In the genomic region with DNA sequence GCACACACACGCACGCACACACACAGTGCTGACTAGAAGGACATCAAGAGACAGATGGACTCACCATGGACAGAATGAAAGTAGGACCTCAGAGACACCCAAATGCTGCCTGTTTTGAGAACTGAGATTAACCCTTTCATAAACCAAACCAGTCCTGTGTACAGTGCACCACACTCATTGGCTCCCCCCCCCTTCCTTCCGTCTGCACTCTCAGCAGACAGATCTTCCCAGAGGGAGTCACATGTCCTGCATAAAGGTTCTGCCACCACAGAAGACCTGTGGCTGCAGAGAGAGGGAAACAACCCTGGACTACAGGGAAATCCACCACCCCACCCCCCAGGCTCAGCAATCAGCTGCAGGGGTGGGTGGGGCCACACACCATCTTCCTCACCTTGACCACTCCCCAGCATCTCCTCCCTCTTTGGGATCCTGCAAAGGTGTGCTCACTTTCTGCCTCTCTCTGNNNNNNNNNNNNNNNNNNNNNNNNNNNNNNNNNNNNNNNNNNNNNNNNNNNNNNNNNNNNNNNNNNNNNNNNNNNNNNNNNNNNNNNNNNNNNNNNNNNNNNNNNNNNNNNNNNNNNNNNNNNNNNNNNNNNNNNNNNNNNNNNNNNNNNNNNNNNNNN, we compare ENCODE assay signal across 12 mouse cellular contexts. TPM values are rescaled to one million over a fixed set of nuclear protein-coding genes. Genes with fewer than 3 reads are reported as not detected.
DNase-seq lines count a peak whose midpoint lies in the region; ATAC-seq and TF ChIP-seq lines count a peak whose summit lies in the region.
"Had no signal": no experiment of that assay in that cellular context is flagged by ENCODE, and none has a peak within 500 bp of the region (broad histone marks: within the 10 kb centered on the region; RNA-seq: fewer than 3 reads in every experiment).

No protein-coding gene starts in this region.

- peaks cover 73% of the 10 kb centered on the region for H3K79me2 ChIP-seq in CH12.LX (replicated peaks; ENCODE audit: control insufficient read depth, extremely low read depth, insufficient read depth, poor library complexity, severe bottlenecking)

- intact Hi-C loops in left cerebral cortex, adult 2 months (cut with DNase I), result no loop called here
- intact Hi-C loops in left cerebral cortex, postnatal 36 days (cut with DNase I), result loop anchor here (5.0 kb wide), 1 partner anchor 38 kb away; no protein-coding TSS in a partner anchor

- no peak for DNase-seq in CH12.LX (ENCODE audit: extremely low read depth)
- no peak for DNase-seq in left cerebral cortex, adult 2 months (ENCODE audit: extremely low spot score in 1 of 2, low spot score in 2 of 2)
- no peak for DNase-seq in left cerebral cortex, postnatal 36 days (ENCODE audit: low spot score in 2 of 2)
- no peak for DNase-seq in embryo, embryonic 9.5 days (ENCODE audit: extremely low spot score)
- DNase-seq: adrenal gland, adult 8-10 months; cerebellum, adult 18-20 months had no signal

- no peak for TF ChIP-seq RAD21 in CH12.LX (IDR thresholded peaks at IDR 0.05; ENCODE audit: low read depth, low read length)

- peak; percentile 45; the same call in 1 of the 2 replicates for TF ChIP-seq EP300 in CH12.LX (IDR thresholded peaks at IDR 0.05; ENCODE audit: low read length)

- H3K9me3 ChIP-seq in hindbrain, embryonic 12.5 days (replicated peaks), result no peaks in the 10 kb centered on the region
- H3K9me3 ChIP-seq in hindbrain, embryonic 16.5 days (ENCODE audit: control insufficient read depth, low read length), result no peaks in the 10 kb centered on the region
- no peaks in the 10 kb centered on the region for H3K9me3 ChIP-seq in CH12.LX (replicated peaks; ENCODE audit: low read length)
- H3K9me3 ChIP-seq in limb, embryonic 13.5 days, result no peaks in the 10 kb centered on the region

- WGBS in hindbrain, embryonic 12.5 days, result 80% methylated on average over 3 of the region's 3 CpGs
- 82% methylated on average over 3 of the region's 3 CpGs for WGBS in hindbrain, embryonic 16.5 days
- 84% methylated on average over 3 of the region's 3 CpGs for WGBS in limb, embryonic 13.5 days

- H3K4me2 ChIP-seq in hindbrain, embryonic 12.5 days (replicated peaks), result 0 out of 2 replicates have a peak overlapping the region, but pooled peaks have one; percentile 15
- no peak overlapping the region for H3K4me2 ChIP-seq in hindbrain, embryonic 16.5 days (ENCODE audit: low read length)
- peak overlapping the region; percentile 73 for H3K4me2 ChIP-seq in CH12.LX (ENCODE audit: insufficient read depth, low read depth, poor library complexity, severe bottlenecking)
- H3K4me2 ChIP-seq in limb, embryonic 13.5 days (replicated peaks), result peak overlapping the region; percentile 64

- H3K36me3 ChIP-seq in hindbrain, embryonic 12.5 days, result no peaks in the 10 kb centered on the region
- no peaks in the 10 kb centered on the region for H3K36me3 ChIP-seq in hindbrain, embryonic 16.5 days (ENCODE audit: control insufficient read depth, insufficient read depth, low read length)
- peaks cover 0 to 20% of the 10 kb centered on the region in 2 experiments for H3K36me3 ChIP-seq in CH12.LX (replicated peaks in 1 of 2; ENCODE audit: control insufficient read depth in 1 of 2, insufficient read depth in 1 of 2, low read length in 1 of 2)
- H3K36me3 ChIP-seq in limb, embryonic 13.5 days, result peaks cover 32% of the 10 kb centered on the region
- H3K36me3 ChIP-seq: G1E had no signal

- no peak for ATAC-seq in hindbrain, embryonic 12.5 days (ENCODE audit: low FRiP score)
- ATAC-seq in hindbrain, embryonic 16.5 days, result no peak
- ATAC-seq in limb, embryonic 13.5 days (ENCODE audit: low FRiP score, low read depth), result no peak
- ATAC-seq: inflammation-experienced regulatory T-cells, adult 6 months had no signal

- TF ChIP-seq POLR2A in CH12.LX (IDR thresholded peaks at IDR 0.05; ENCODE audit: low read depth, low read length), result peak; percentile 44; the same call in 1 of the 2 replicates

- TF ChIP-seq CTCF in CH12.LX (conservative IDR thresholded peaks at IDR 0.05 in 1 of 2, IDR thresholded peaks at IDR 0.05 in 1 of 2; ENCODE audit: low read depth in 2 of 2, low read length in 2 of 2), result no peak
- TF ChIP-seq CTCF in left cerebral cortex, adult 2 months (IDR thresholded peaks at IDR 0.05), result no peak

- in situ Hi-C loops in CH12.LX (cut with MboI; ENCODE audit: low pct_ligation_motif_present, low pct_unique_long_range_greater_than_20kb, low sequenced_read_pairs), result no loop called here

- no peak overlapping the region for H3K4me3 ChIP-seq in hindbrain, embryonic 12.5 days
- H3K4me3 ChIP-seq in hindbrain, embryonic 16.5 days (ENCODE audit: low read length), result no peak overlapping the region
- peak overlapping the region in 1 of 3 experiments; percentile 36 for H3K4me3 ChIP-seq in CH12.LX (replicated peaks in 1 of 3; ENCODE audit: low read depth in 2 of 3, low read length in 2 of 3, poor library complexity in 1 of 3)
- no peak overlapping the region for H3K4me3 ChIP-seq in brown adipose tissue, adult 24 weeks (ENCODE audit: insufficient read depth, low read depth, low read length)
- H3K4me3 ChIP-seq in limb, embryonic 13.5 days, result no peak overlapping the region
- H3K4me3 ChIP-seq in left cerebral cortex, adult 2 months, result no peak overlapping the region

- H3K9ac ChIP-seq in hindbrain, embryonic 12.5 days, result peak overlapping the region; percentile 28; the same call in 1 of the 2 replicates
- no peak overlapping the region for H3K9ac ChIP-seq in hindbrain, embryonic 16.5 days (ENCODE audit: low read depth, low read length)
- H3K9ac ChIP-seq in CH12.LX (ENCODE audit: insufficient read depth, low read depth), result peak overlapping the region; percentile 60
- H3K9ac ChIP-seq in limb, embryonic 13.5 days, result 0 out of 2 replicates have a peak overlapping the region, but pooled peaks have one; percentile 65

- dilution Hi-C loops in CH12.LX (cut with MboI; ENCODE audit: extremely low pct_ligation_motif_present, extremely low pct_unique_long_range_greater_than_20kb, low sequenced_read_pairs), result no loop called here

- H3K27me3 ChIP-seq in hindbrain, embryonic 12.5 days, result no peaks in the 10 kb centered on the region
- no peaks in the 10 kb centered on the region for H3K27me3 ChIP-seq in hindbrain, embryonic 16.5 days (replicated peaks; ENCODE audit: control insufficient read depth, insufficient read depth, low read length)
- H3K27me3 ChIP-seq in CH12.LX (replicated peaks), result no peaks in the 10 kb centered on the region
- H3K27me3 ChIP-seq in limb, embryonic 13.5 days, result no peaks in the 10 kb centered on the region

- H3K4me1 ChIP-seq in hindbrain, embryonic 12.5 days, result peaks cover 14% of the 10 kb centered on the region
- H3K4me1 ChIP-seq in hindbrain, embryonic 16.5 days (ENCODE audit: control insufficient read depth, insufficient read depth, low read depth, low read length), result peaks cover 6% of the 10 kb centered on the region; the same call in 1 of the 2 replicates
- peaks cover 35 to 89% of the 10 kb centered on the region in 2 experiments for H3K4me1 ChIP-seq in CH12.LX (ENCODE audit: control insufficient read depth in 1 of 2, insufficient read depth in 2 of 2)
- peaks cover 31% of the 10 kb centered on the region for H3K4me1 ChIP-seq in brown adipose tissue, adult 24 weeks (ENCODE audit: control insufficient read depth, insufficient read depth, insufficient read length, low read length)
- peaks cover 95% of the 10 kb centered on the region for H3K4me1 ChIP-seq in limb, embryonic 13.5 days

- H3K27ac ChIP-seq in hindbrain, embryonic 12.5 days, result peak overlapping the region; percentile 18; the same call in 1 of the 2 replicates
- H3K27ac ChIP-seq in hindbrain, embryonic 16.5 days (ENCODE audit: low read depth, low read length), result no peak overlapping the region
- H3K27ac ChIP-seq in CH12.LX (ENCODE audit: insufficient read depth, low read depth), result peak overlapping the region; percentile 73
- H3K27ac ChIP-seq in brown adipose tissue, adult 24 weeks (replicated peaks; ENCODE audit: low read depth, low read length), result peak overlapping the region; percentile 91; the same call in 1 of the 2 replicates
- H3K27ac ChIP-seq in limb, embryonic 13.5 days, result peak overlapping the region; percentile 96
- H3K27ac ChIP-seq in left cerebral cortex, adult 2 months, result no peak overlapping the region

TF ChIP-seq in CH12.LX, 34 proteins besides CTCF, POLR2A, EP300 and RAD21 (continues in another document):
- no peak for TF ChIP-seq NELFE (IDR thresholded peaks at IDR 0.05; ENCODE audit: low read depth, low read length)
- TF ChIP-seq USF1 (IDR thresholded peaks at IDR 0.05; ENCODE audit: low read depth, low read length), result peak; percentile 17; the same call in 1 of the 2 replicates
- TF ChIP-seq MAX (IDR thresholded peaks at IDR 0.05; ENCODE audit: low read length), result no peak
- no peak for TF ChIP-seq ZNF384 (IDR thresholded peaks at IDR 0.05; ENCODE audit: low read depth, low read length)
- no peak for TF ChIP-seq KAT2A (IDR thresholded peaks at IDR 0.05; ENCODE audit: insufficient replicate concordance, low read length)
- no peak for TF ChIP-seq E2F4 (IDR thresholded peaks at IDR 0.05; ENCODE audit: insufficient replicate concordance, low read depth, low read length)
- TF ChIP-seq TBP (conservative IDR thresholded peaks at IDR 0.05; ENCODE audit: low read depth, low read length), result no peak
- TF ChIP-seq PAX5 (IDR thresholded peaks at IDR 0.05; ENCODE audit: low read length), result no peak
- TF ChIP-seq MAZ (IDR thresholded peaks at IDR 0.05; ENCODE audit: low read depth, low read length), result peak; percentile 91
- TF ChIP-seq SIN3A (IDR thresholded peaks at IDR 0.05; ENCODE audit: low read length), result peak; percentile 57
- TF ChIP-seq ZKSCAN1 (IDR thresholded peaks at IDR 0.05; ENCODE audit: borderline replicate concordance, low read depth, low read length), result no peak
- no peak for TF ChIP-seq MAFK (IDR thresholded peaks at IDR 0.05; ENCODE audit: insufficient replicate concordance, low read length)
- 0 out of 2 replicates have a peak, but pooled peaks have one; percentile 11 for TF ChIP-seq MEF2A (IDR thresholded peaks at IDR 0.05; ENCODE audit: borderline replicate concordance, low read depth, low read length)
- TF ChIP-seq MYC (IDR thresholded peaks at IDR 0.05; ENCODE audit: low read depth, low read length), result peak; percentile 77; the same call in 1 of the 2 replicates
- TF ChIP-seq JUN (IDR thresholded peaks at IDR 0.05; ENCODE audit: insufficient read depth, low read depth, low read length), result no peak

RNA-seq across cellular contexts. Expression of a gene that starts 12.0 kb away (rescaled TPM):
- polyA plus RNA-seq in hindbrain, embryonic 12.5 days (2016; fragmentation: Nextera tagmentation; extraction: Ambion mirVana), result 14.9 and 16.7 TPM in 2 replicates
- 3.3 and 4.6 TPM in 2 replicates for polyA plus RNA-seq in hindbrain, embryonic 16.5 days (2015; fragmentation: Nextera tagmentation; extraction: Ambion mirVana)
- total RNA-seq in CH12.LX (2012; rRNA removed), result 7.0 and 8.7 TPM in 2 replicates
- 1.3 and 1.5 TPM in 2 replicates for total RNA-seq in CH12.LX (2014; rRNA removed)
- polyA plus RNA-seq in CH12.LX (2012; ENCODE audit: insufficient read length, low read depth), result 6.6 and 8.5 TPM in 2 replicates
- 6.5 and 6.6 TPM in 2 replicates for polyA plus RNA-seq in brown adipose tissue, adult 24 weeks (2012; ENCODE audit: insufficient read depth, insufficient read length, missing spikeins)
- 36.4 and 44.6 TPM in 2 replicates for polyA plus RNA-seq in limb, embryonic 13.5 days (2015; fragmentation: Nextera tagmentation; extraction: Ambion mirVana)
- 1 to 10 TPM; 6.2 to 8.1 TPM for total RNA-seq in left cerebral cortex, adult 2 months (2021)
- 1 to 10 TPM; 6.1 to 8.1 TPM for total RNA-seq in left cerebral cortex, postnatal 36 days (2021)
- polyA plus RNA-seq: G1E had no signal

Comparison
In these comparisons a context has a peak if more than half of its experiments do, and no peak if none do; other contexts are left out.
1. H3K27ac ChIP-seq: peak in hindbrain, embryonic 12.5 days (single experiment), CH12.LX (single experiment), brown adipose tissue, adult 24 weeks (single experiment) and limb, embryonic 13.5 days (single experiment); none in hindbrain, embryonic 16.5 days (single experiment) and left cerebral cortex, adult 2 months (single experiment).